Mouse (Mus musculus) spleen, adult 12 weeks (tissue): ENCODE data around the gene Dmrtb1.

ENCODE experiments used
- DNase-seq: peaks from one replicate; pipeline ENCODE4 v3.0.0; 2022; ENCODE audit warnings: low spot score

Dmrtb1 gene

GRCm38 (mm10) chr4:107684130-107684529 is at the start of gene Dmrtb1:
Gene Dmrtb1 (minus strand): TSS chr4:107684230.
- no peak for DNase-seq

- DNase-seq, result no peak
These were observed 49.6 kb upstream of the Dmrtb1 start for GRCm38 (mm10) chr4:107733603-107734002.

- no peak for DNase-seq
These were observed 48.6 kb upstream of the Dmrtb1 start for GRCm38 (mm10) chr4:107732624-107733023.

GRCm38 (mm10) chr4:107732182-107732581 is 48.2 kb upstream of the Dmrtb1 start:
- no peak for DNase-seq

- DNase-seq, result no peak
These were observed 47.0 kb upstream of the Dmrtb1 start for GRCm38 (mm10) chr4:107731088-107731465.

GRCm38 (mm10) chr4:107730391-107731087 is 46.5 kb upstream of the Dmrtb1 start:
- no peak for DNase-seq

GRCm38 (mm10) chr4:107725432-107725831 is 41.4 kb upstream of the Dmrtb1 start:
- DNase-seq, result no peak

- DNase-seq, result no peak
These were observed 36.2 kb upstream of the Dmrtb1 start for GRCm38 (mm10) chr4:107720043-107720830.

GRCm38 (mm10) chr4:107719161-107719560 is 35.1 kb upstream of the Dmrtb1 start:
- DNase-seq, result no peak

GRCm38 (mm10) chr4:107718720-107719119 is 34.7 kb upstream of the Dmrtb1 start:
- no peak for DNase-seq

GRCm38 (mm10) chr4:107717718-107718313 is 33.8 kb upstream of the Dmrtb1 start:
- no peak for DNase-seq

- no peak for DNase-seq
These were observed 32.8 kb upstream of the Dmrtb1 start for GRCm38 (mm10) chr4:107716754-107717299.

GRCm38 (mm10) chr4:107706884-107707283 is 22.9 kb upstream of the Dmrtb1 start:
- no peak for DNase-seq

GRCm38 (mm10) chr4:107704185-107704584 is 20.2 kb upstream of the Dmrtb1 start:
- DNase-seq, result peak; percentile 14

GRCm38 (mm10) chr4:107701679-107702078 is 17.6 kb upstream of the Dmrtb1 start:
- DNase-seq, result no peak

- no peak for DNase-seq
These were observed 17.1 kb upstream of the Dmrtb1 start for GRCm38 (mm10) chr4:107701116-107701515.

GRCm38 (mm10) chr4:107699271-107699670 is 15.2 kb upstream of the Dmrtb1 start:
- no peak for DNase-seq

GRCm38 (mm10) chr4:107693816-107694215 is 9.8 kb upstream of the Dmrtb1 start:
- no peak for DNase-seq

- DNase-seq, result no peak
These were observed 4.2 kb upstream of the Dmrtb1 start for GRCm38 (mm10) chr4:107688213-107688612.

- no peak for DNase-seq
These were observed 3.1 kb upstream of the Dmrtb1 start for GRCm38 (mm10) chr4:107687127-107687526.

- no peak for DNase-seq
These were observed 849 bp downstream of the Dmrtb1 start for GRCm38 (mm10) chr4:107683006-107683756.
